Mouse (Mus musculus) embryonic facial prominence, embryonic 13.5 days (tissue): Measurements from ENCODE around the gene Golt1a. TPM values are rescaled to one million over a fixed set of nuclear protein-coding genes. Genes with fewer than 3 reads are reported as not detected.

Source experiments
- ATAC-seq: fragments of 200-750 bp; cut with Nextera tagmentation; 2 replicates; pipeline ENCODE4 v1.8.0; 2017; ENCODE audit warnings: low read depth; ENCODE audit not compliant: insufficient number of reproducible peaks, insufficient read depth, low FRiP score, low TSS enrichment
- H3K27ac ChIP-seq: fragments of 300-500 bp; sonication (generic); 2 replicates; pipeline ENCODE4 v1.5.1; 2015; ENCODE audit warnings: moderate library complexity, mild to moderate bottlenecking, inconsistent platforms
- H3K27me3 ChIP-seq: fragments of 300-500 bp; sonication (generic); 2 replicates; pipeline ENCODE4 v1.6.1; 2015; ENCODE audit warnings: mild to moderate bottlenecking, inconsistent platforms
- H3K36me3 ChIP-seq: fragments of 300-500 bp; sonication (generic); 2 replicates; pipeline ENCODE4 v1.6.1; 2015; ENCODE audit warnings: mild to moderate bottlenecking, inconsistent platforms
- H3K4me1 ChIP-seq: fragments of 300-500 bp; sonication (generic); 2 replicates; pipeline ENCODE4 v1.6.1; 2015; ENCODE audit warnings: inconsistent platforms
- H3K4me2 ChIP-seq: fragments of 300-500 bp; sonication (generic); 2 replicates; pipeline ENCODE4 v1.6.1; 2015; ENCODE audit warnings: moderate library complexity, mild to moderate bottlenecking, inconsistent platforms
- H3K4me3 ChIP-seq: fragments of 300-500 bp; sonication (generic); 2 replicates; pipeline ENCODE4 v1.5.1; 2015; ENCODE audit warnings: mild to moderate bottlenecking, inconsistent platforms
- H3K9ac ChIP-seq: fragments of 300-500 bp; sonication (generic); 2 replicates; pipeline ENCODE4 v1.6.1; 2015; ENCODE audit warnings: mild to moderate bottlenecking, inconsistent platforms
- H3K9me3 ChIP-seq: fragments of 300-500 bp; sonication (generic); 2 replicates; pipeline ENCODE4 v1.6.1; 2016; ENCODE audit warnings: inconsistent platforms
- WGBS: fragments of 180-500 bp; shearing (Covaris S2); methylation state at CpG from one replicate; pipeline ENCODE4 v1.1.7; 2015; ENCODE audit warnings: mixed read lengths; 5-methylcytosine and 5-hydroxymethylcytosine counted together
- polyA plus RNA-seq: library from polyadenylated mRNA; unstranded; fragments of >200 nt; fragmentation: Nextera tagmentation; extraction: Ambion mirVana; gene quantifications from 2 replicates; pipeline ENCODE4 v1.2.1, GENCODE M21; 2015

The Golt1a gene
- not detected in 2 replicates for polyA plus RNA-seq

DNA sequence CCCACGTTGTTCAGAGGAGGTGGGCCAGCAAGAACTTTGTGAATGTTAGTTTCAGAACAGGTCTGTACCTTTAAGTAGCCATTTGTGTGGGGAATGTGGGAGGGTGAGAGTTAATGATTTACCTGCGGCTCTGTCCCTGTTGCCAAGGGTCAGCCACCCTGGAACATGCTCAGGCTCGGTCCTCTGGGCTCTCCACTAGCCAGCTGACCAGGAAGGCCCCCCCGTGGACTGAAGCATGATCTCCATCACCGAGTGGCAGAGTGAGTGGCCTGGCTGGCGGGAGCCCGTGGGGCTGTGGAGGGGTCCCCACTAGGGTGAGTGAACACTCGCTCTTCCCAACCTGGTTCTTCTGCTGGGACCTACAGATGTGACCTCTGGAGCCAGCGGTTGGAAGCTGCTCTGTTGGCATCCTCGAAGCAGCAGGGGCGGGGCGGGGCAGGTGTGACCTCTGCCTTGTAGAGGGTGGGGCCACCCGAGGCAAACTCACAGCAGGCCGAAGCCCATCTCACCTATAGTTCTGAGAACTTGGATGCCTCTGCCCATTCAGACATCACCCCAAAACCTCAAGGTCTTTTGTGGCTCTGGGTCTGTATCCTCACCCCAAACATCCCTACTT, at the start of gene Golt1a:
Gene Golt1a (plus strand): TSS at position 149 of the 616 bp plus-strand sequence.
- 69% methylated on average over 14 of the region's 14 CpGs for WGBS
- no peaks in the 10 kb centered on the region for H3K9me3 ChIP-seq
- H3K27me3 ChIP-seq, result no peaks in the 10 kb centered on the region
- H3K27ac ChIP-seq, result no peak within 1 kb of the TSS
- no peak within 1 kb of the TSS for H3K4me2 ChIP-seq
- no peak for ATAC-seq
- no peak within 1 kb of the TSS for H3K9ac ChIP-seq
- H3K4me1 ChIP-seq, result peaks cover 5% of the 10 kb centered on the region
- no peak within 1 kb of the TSS for H3K4me3 ChIP-seq
- H3K36me3 ChIP-seq, result no peaks in the 10 kb centered on the region

DNA sequence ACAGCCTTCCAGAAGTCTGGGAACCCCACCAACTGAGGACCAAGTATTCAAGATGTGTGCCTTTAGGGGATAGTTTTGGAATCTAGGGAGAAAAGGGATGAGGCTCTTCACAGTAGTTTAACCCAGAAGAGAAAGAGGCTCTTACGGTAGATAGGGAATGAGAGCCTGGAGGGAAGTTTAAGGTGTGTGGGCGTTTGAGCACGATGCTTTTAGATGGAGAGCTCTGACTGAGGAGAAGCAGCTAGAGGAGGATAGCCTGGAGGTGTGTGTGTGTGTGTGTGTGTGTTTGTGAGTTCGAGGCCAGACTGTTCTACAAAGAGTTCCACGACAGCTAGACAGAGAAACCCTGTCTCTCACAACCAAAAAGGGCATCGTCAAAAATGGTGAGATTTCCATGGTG, 47.0 kb upstream of the Golt1a start:
- no peak for ATAC-seq
- Histone ChIP-seq H3K4me2 (no peak overlapping the region), H3K27me3 (peaks cover 7% of the 10 kb centered on the region), H3K4me3 (no peak overlapping the region), H3K9me3 (no peaks in the 10 kb centered on the region; the same call in 1 of the 2 replicates), H3K36me3 (0 out of 2 replicates have a peak, but pooled peaks cover 3% of the 10 kb centered on the region), H3K9ac (no peak overlapping the region), H3K4me1 (peaks cover 14% of the 10 kb centered on the region), H3K27ac (no peak overlapping the region)
- WGBS, result 85% methylated on average over 6 of the region's 6 CpGs

DNA sequence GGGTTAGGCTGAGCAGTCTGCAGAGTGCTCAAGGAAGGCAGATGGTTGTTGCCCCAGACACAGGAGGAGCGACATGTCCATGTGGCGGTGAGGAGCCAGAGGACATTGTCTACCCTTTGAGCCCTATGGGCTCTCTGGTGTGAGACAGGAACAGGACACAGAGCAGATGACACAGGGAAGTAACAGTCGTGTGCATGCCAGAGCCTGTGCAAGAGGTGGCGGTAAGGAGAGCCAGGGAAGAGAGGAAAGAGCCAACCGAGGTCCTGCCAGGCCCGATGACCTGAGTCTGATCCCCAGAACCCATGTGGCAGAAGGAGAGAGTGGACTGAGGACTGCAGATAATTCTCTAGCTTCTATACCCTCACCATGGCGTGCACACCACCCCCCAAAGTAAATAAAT, 46.5 kb upstream of the Golt1a start:
- Histone ChIP-seq H3K4me3 (no peak overlapping the region), H3K9ac (no peak overlapping the region), H3K36me3 (0 out of 2 replicates have a peak, but pooled peaks cover 3% of the 10 kb centered on the region), H3K27ac (no peak overlapping the region), H3K4me1 (peaks cover 17% of the 10 kb centered on the region), H3K4me2 (no peak overlapping the region), H3K9me3 (no peaks in the 10 kb centered on the region; the same call in 1 of the 2 replicates), H3K27me3 (peaks cover 8% of the 10 kb centered on the region)
- ATAC-seq, result no peak
- 93% methylated on average over 7 of the region's 7 CpGs for WGBS

DNA sequence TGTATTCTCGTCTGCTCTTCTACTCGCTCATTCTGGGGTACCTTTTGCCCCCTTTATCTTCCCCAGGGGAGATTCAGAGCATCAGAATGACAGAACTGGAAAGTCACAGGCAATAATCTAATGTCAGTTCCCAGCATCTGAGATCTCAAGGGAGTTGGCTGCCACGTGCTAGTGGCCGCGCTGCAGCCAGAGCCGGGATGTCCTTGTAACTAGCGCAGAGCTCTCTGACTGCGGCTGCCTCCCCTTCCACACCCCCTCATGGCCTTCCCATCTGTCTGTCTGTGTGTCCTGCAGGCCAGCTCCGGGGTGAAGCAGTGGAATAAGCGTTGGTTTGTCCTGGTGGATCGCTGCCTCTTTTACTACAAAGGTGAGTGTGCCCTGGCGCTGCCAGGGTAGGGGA, 45.2 kb upstream of the Golt1a start:
- WGBS, result 68% methylated on average over 12 of the region's 12 CpGs
- Histone ChIP-seq H3K9me3 (no peaks in the 10 kb centered on the region; the same call in 1 of the 2 replicates), H3K4me2 (no peak overlapping the region), H3K27me3 (peaks cover 9% of the 10 kb centered on the region), H3K9ac (no peak overlapping the region), H3K4me1 (peaks cover 11% of the 10 kb centered on the region), H3K36me3 (0 out of 2 replicates have a peak, but pooled peaks cover 3% of the 10 kb centered on the region), H3K4me3 (no peak overlapping the region), H3K27ac (no peak overlapping the region)
- no peak for ATAC-seq

DNA sequence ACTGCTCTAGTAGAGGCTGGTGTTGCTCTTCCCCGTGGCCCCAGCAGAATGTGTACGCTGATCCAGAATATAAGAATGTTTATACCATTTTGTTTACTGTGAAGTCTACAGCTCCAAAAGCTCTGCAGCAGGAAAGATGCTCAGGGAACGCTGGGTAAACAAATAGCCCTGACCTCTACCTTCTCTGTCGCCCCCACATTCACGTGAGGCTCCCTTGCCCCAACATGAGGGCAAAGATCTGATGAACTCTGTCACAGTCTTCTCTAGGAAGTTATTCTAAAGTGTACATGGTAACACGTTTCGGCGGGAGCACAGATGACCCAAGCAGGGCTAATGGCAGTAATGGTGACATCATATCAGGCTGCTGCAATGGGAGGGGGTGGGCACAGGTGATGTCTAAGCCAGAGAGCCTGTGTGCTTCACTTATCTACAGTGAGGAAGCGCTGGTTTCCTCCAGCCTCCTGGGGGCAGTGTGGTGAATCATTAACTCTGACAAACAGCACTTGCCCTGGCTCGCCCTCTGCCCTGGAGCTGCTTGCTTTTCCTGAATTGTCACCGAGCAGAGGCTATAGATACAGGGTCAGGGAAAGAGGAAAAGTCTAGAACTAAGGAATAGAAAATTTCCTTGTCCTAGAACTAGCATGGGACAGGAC, 44.4 kb upstream of the Golt1a start:
- H3K9ac ChIP-seq, result no peak overlapping the region
- H3K27me3 ChIP-seq, result peaks cover 9% of the 10 kb centered on the region
- 60% methylated on average over 11 of the region's 11 CpGs for WGBS
- no peak overlapping the region for H3K4me2 ChIP-seq
- no peak overlapping the region for H3K4me3 ChIP-seq
- H3K27ac ChIP-seq, result no peak overlapping the region
- H3K4me1 ChIP-seq, result peaks cover 11% of the 10 kb centered on the region
- no peaks in the 10 kb centered on the region; the same call in 1 of the 2 replicates for H3K9me3 ChIP-seq
- no peak for ATAC-seq
- 0 out of 2 replicates have a peak, but pooled peaks cover 3% of the 10 kb centered on the region for H3K36me3 ChIP-seq

DNA sequence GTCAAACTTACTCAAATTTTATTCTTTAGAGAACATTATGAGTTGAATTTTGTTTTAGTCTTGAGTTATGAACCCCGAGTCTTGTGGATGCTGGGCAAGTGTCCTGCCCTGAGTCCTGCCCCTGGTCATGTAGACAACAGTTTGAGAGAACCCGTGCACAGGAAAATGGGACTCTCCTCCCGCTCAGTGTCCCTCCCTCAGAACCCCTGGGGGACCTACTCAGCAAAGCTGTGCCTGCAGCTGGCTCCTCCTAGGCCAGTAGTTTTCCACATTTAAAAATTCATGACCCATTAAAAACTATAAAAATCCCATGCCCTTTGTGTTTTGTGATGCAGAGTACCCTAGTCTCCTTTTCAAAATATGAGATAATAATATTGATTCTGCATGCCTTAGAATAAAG, 42.5 kb upstream of the Golt1a start:
- H3K9ac ChIP-seq, result no peak overlapping the region
- no peak overlapping the region for H3K4me3 ChIP-seq
- H3K9me3 ChIP-seq, result no peaks in the 10 kb centered on the region; the same call in 1 of the 2 replicates
- H3K4me2 ChIP-seq, result no peak overlapping the region
- no peak overlapping the region for H3K27ac ChIP-seq
- 60% methylated on average over 3 of the region's 3 CpGs for WGBS
- 0 out of 2 replicates have a peak, but pooled peaks cover 3% of the 10 kb centered on the region for H3K36me3 ChIP-seq
- peaks cover 7% of the 10 kb centered on the region for H3K4me1 ChIP-seq
- H3K27me3 ChIP-seq, result peaks cover 9% of the 10 kb centered on the region
- no peak for ATAC-seq

DNA sequence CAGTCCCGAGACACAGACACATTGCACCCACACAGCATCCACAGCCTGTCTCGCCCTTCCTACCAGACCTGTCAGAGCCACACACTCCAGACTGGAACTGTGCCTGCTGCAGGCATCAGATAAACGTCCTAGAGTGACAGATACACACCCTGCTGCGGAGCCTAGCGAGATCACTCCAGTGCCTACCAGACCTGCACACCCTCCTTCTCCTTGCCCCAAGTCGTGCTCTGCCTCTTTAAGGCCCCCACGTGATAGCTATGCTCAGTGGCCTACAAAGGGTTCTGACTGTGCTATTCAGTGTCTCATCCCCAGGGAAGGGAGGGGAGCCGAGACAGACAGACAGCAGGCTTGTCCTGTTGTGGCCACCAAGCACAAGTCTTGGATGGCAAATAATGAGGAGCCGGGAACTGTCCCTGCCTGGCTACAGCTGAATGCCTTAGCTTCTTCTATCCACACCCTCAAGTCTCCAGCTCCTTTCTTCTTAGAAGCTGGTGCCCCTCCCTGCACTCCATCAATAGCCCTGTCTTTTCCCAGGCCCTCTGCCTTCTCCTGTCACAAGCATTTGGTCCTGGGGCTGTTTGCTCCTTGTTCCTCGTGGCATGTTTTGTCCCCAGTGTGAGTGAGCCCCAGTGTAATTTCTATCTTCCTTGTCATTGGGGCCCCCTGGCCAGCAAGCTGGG, 41.6 kb upstream of the Golt1a start:
- H3K4me1 ChIP-seq, result peaks cover 7% of the 10 kb centered on the region
- no peak overlapping the region for H3K9ac ChIP-seq
- H3K4me2 ChIP-seq, result no peak overlapping the region
- no peak overlapping the region for H3K4me3 ChIP-seq
- H3K27ac ChIP-seq, result no peak overlapping the region
- H3K27me3 ChIP-seq, result peaks cover 9% of the 10 kb centered on the region
- no peaks in the 10 kb centered on the region for H3K36me3 ChIP-seq
- no peaks in the 10 kb centered on the region for H3K9me3 ChIP-seq
- 27% methylated on average over 10 of the region's 10 CpGs for WGBS
- no peak for ATAC-seq

DNA sequence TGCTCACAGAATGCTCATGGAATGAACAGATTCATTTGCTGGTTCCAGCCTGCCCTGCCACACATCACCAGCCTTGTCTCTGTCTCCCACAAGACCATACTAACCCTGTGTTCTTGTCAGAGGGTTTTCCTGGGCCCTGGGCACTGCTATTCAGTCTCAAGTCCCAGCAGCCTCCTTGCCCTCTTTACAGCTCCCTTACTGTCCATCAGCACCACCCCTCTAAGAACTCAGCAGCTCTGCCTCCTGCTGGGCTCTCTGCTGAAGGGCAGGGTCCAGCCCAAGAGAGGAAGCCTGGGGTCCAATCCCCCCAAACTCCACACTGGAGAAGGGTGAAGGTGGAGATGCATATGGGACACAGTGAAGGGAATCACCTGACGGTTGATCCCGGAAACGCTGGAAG, 41.1 kb upstream of the Golt1a start:
- Histone ChIP-seq H3K9me3 (no peaks in the 10 kb centered on the region), H3K4me3 (no peak overlapping the region), H3K27ac (no peak overlapping the region), H3K4me2 (no peak overlapping the region), H3K36me3 (no peaks in the 10 kb centered on the region), H3K27me3 (peaks cover 9% of the 10 kb centered on the region), H3K9ac (no peak overlapping the region), H3K4me1 (peaks cover 7% of the 10 kb centered on the region)
- ATAC-seq, result no peak
- WGBS, result 69% methylated on average over 3 of the region's 3 CpGs

DNA sequence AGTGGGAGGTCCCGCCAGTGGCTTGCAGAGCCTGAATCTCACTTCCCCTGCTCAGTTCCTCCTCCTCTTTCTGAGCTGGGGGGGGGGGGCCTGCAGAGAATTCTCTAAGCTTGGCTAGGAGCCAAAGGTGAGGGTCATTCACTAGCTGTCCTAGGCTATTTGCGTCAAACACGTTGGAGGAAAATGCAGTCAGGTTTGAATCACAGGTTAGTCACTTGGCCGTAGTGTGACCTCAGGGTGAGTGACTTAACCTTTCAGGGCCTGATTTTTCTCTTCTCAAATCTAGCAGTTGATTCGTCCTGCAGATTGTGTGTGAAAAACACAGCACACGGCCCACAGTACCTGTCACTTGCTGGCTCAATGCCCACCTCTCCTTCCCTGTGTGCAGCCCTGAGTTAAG, 39.3 kb upstream of the Golt1a start:
- 37% methylated on average over 6 of the region's 6 CpGs for WGBS
- ATAC-seq, result peak; percentile 23; the same call in 1 of the 2 replicates
- Histone ChIP-seq H3K4me3 (no peak overlapping the region), H3K9me3 (no peaks in the 10 kb centered on the region), H3K27me3 (0 out of 2 replicates have a peak, but pooled peaks cover 3% of the 10 kb centered on the region), H3K27ac (no peak overlapping the region), H3K4me2 (no peak overlapping the region), H3K9ac (no peak overlapping the region), H3K36me3 (peaks cover 9% of the 10 kb centered on the region; the same call in 1 of the 2 replicates), H3K4me1 (peaks cover 7% of the 10 kb centered on the region)

DNA sequence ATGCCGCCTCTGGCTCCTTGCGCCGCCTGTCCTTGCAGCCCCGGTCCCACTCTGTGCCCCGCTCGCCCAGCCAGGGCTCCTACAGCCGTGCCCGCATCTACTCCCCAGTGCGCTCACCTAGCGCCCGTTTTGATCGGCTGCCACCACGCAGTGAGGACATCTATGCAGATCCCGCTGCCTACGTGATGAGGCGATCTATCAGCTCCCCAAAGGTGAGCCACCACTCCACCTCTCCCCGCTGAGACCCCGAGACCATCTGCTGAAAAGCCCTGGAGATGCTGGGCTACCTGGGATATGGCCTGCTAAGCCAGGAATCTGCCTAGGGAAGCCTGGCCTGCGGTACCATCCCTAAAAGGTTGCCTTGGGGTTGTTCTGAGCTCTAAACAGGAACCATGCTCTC, 35.4 kb upstream of the Golt1a start:
- Histone ChIP-seq H3K27ac (no peak overlapping the region), H3K36me3 (peaks cover 9% of the 10 kb centered on the region; the same call in 1 of the 2 replicates), H3K27me3 (no peaks in the 10 kb centered on the region), H3K4me2 (no peak overlapping the region), H3K4me1 (0 out of 2 replicates have a peak, but pooled peaks cover 3% of the 10 kb centered on the region), H3K4me3 (no peak overlapping the region), H3K9me3 (no peaks in the 10 kb centered on the region), H3K9ac (no peak overlapping the region)
- ATAC-seq, result no peak
- 90% methylated on average over 19 of the region's 19 CpGs for WGBS

DNA sequence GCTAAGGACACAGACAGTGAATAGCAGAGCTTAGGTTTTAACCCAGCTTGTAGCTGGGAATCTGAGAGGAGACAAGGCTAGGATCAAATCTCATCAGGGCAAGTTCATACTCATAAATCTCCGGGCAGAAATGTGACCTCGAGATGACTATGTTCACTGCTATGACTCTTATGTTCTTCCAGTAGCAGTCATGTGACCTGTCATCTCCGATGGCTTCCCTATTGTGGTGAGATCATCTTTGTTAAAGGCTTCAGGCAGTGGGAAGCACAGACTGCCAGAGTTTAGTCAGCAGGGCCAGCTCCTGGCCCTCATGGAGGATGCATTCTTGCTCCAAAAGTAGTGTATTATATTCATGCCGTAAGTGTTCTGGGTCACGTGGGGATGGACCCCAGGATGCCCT, 32.6 kb upstream of the Golt1a start:
- ATAC-seq, result no peak
- Histone ChIP-seq H3K4me2 (no peak overlapping the region), H3K9ac (no peak overlapping the region), H3K27me3 (no peaks in the 10 kb centered on the region), H3K4me3 (no peak overlapping the region), H3K4me1 (peaks cover 8% of the 10 kb centered on the region; the same call in 1 of the 2 replicates), H3K27ac (no peak overlapping the region), H3K36me3 (peaks cover 9% of the 10 kb centered on the region; the same call in 1 of the 2 replicates), H3K9me3 (no peaks in the 10 kb centered on the region)
- 70% methylated on average over 5 of the region's 5 CpGs for WGBS
